In the genomic region with DNA sequence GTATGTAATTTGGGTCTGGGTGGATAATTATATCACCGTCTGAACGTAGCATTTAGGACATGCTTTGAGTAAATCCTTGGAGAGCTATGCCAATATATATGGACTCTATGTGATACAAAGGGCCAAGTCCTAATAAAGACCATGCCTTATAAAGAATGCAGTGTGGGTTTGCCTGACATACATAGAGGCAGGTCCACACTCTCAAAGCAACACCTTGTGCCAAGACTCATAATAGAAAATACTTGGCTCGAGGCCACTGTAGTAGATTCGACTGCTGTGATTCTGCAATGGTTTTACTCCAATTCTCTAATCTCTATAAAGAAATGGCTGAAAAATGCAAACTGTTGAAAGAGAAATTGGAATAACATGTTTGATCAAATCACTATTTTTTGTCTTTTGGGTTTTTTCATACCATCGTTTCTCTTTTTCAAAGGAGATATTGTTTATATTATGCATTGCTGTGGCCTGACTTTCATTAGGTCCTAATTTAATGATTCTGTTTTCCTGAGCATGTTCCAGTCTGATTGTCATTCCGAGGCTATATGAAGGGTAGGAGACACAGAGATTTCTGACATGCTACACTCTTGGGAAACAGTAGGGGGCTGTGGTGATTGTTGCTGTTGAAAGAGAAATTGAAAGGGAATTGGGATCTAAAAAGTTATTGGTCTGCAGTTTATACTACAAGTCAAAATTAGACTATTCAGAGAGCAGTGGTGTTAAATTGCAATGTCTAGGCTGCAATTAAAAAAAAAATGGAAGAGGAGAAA, we compare ENCODE assay signal across 21 mouse cellular contexts.
DNase-seq lines count a peak whose midpoint lies in the region; ATAC-seq and TF ChIP-seq lines count a peak whose summit lies in the region.
"Had no signal": no experiment of that assay in that cellular context is flagged by ENCODE, and none has a peak within 500 bp of the region (broad histone marks: within the 10 kb centered on the region; RNA-seq: fewer than 3 reads in every experiment).

No protein-coding gene starts in this region.

- no peaks in the 10 kb centered on the region for H3K79me2 ChIP-seq in CH12.LX (replicated peaks; ENCODE audit: control insufficient read depth, extremely low read depth, insufficient read depth, poor library complexity, severe bottlenecking)

- peak; percentile 24 for DNase-seq in forebrain, postnatal 0 days
- DNase-seq in left cerebral cortex, adult 2 months (ENCODE audit: extremely low spot score in 1 of 2, low spot score in 2 of 2) = no peak
- DNase-seq in left cerebral cortex, postnatal 4 days = no peak
- DNase-seq in CH12.LX (ENCODE audit: extremely low read depth) = peak; percentile 13
- peak; percentile 29 for DNase-seq in adipocyte (ENCODE audit: low spot score)
- DNase-seq in Muller cell, postnatal 12 days (ENCODE audit: inconsistent ontology term) = no peak
- DNase-seq in kidney, adult 8-10 months = no peak
- DNase-seq: adrenal gland, postnatal 10 days; cerebellum, adult 8-10 months; embryo, embryonic 11 days; gastrocnemius, postnatal 10 days; kidney, adult 18-20 months; kidney, postnatal 36 days; layer of hippocampus, postnatal 36 days; lung, adult 18-20 months; right cerebral cortex, adult 18-20 months; thymus, postnatal 4 days had no signal

- TF ChIP-seq POLR2A in CH12.LX (IDR thresholded peaks at IDR 0.05; ENCODE audit: low read depth, low read length) = no peak

- intact Hi-C loops in left cerebral cortex, adult 2 months (cut with DNase I) = no loop called here
- intact Hi-C loops in left cerebral cortex, postnatal 4 days (cut with DNase I) = no loop called here

- WGBS in forebrain, postnatal 0 days = 42% methylated on average over 6 of the region's 6 CpGs
- WGBS in forebrain, embryonic 15.5 days = 48% methylated on average over 6 of the region's 6 CpGs

- ATAC-seq in forebrain, postnatal 0 days = no peak
- no peak for ATAC-seq in forebrain, embryonic 15.5 days (replicated peaks)
- ATAC-seq: midbrain, embryonic 15.5 days had no signal

- in situ Hi-C loops in CH12.LX (cut with MboI; ENCODE audit: low pct_ligation_motif_present, low pct_unique_long_range_greater_than_20kb, low sequenced_read_pairs) = no loop called here

- dilution Hi-C loops in CH12.LX (cut with MboI; ENCODE audit: extremely low pct_ligation_motif_present, extremely low pct_unique_long_range_greater_than_20kb, low sequenced_read_pairs) = no loop called here

- H3K27me3 ChIP-seq in forebrain, postnatal 0 days (ENCODE audit: insufficient read depth, low read length) = no peaks in the 10 kb centered on the region
- no peaks in the 10 kb centered on the region for H3K27me3 ChIP-seq in forebrain, embryonic 15.5 days
- no peaks in the 10 kb centered on the region for H3K27me3 ChIP-seq in CH12.LX (replicated peaks)
- H3K27me3 ChIP-seq: limb, embryonic 12.5 days; midbrain, embryonic 15.5 days had no signal

- peak; percentile 21 for TF ChIP-seq RAD21 in CH12.LX (IDR thresholded peaks at IDR 0.05; ENCODE audit: low read depth, low read length)

- no peak overlapping the region for H3K27ac ChIP-seq in forebrain, postnatal 0 days (ENCODE audit: low read depth, low read length)
- no peak overlapping the region for H3K27ac ChIP-seq in forebrain, embryonic 15.5 days (replicated peaks)
- H3K27ac ChIP-seq in left cerebral cortex, adult 2 months = no peak overlapping the region
- H3K27ac ChIP-seq in CH12.LX (ENCODE audit: insufficient read depth, low read depth) = no peak overlapping the region
- H3K27ac ChIP-seq: hindbrain, embryonic 14.5 days; limb, embryonic 12.5 days; midbrain, embryonic 15.5 days had no signal

- no peaks in the 10 kb centered on the region for H3K4me1 ChIP-seq in forebrain, postnatal 0 days (ENCODE audit: insufficient read depth)
- H3K4me1 ChIP-seq in forebrain, embryonic 15.5 days = peaks cover 4% of the 10 kb centered on the region; the same call in 1 of the 2 replicates
- no peaks in the 10 kb centered on the region for H3K4me1 ChIP-seq in CH12.LX (ENCODE audit: control insufficient read depth in 1 of 2, insufficient read depth in 2 of 2)
- H3K4me1 ChIP-seq: limb, embryonic 12.5 days; midbrain, embryonic 15.5 days had no signal

- no peaks in the 10 kb centered on the region for H3K36me3 ChIP-seq in forebrain, postnatal 0 days (ENCODE audit: insufficient read depth)
- no peaks in the 10 kb centered on the region for H3K36me3 ChIP-seq in forebrain, embryonic 15.5 days
- H3K36me3 ChIP-seq in CH12.LX (replicated peaks in 1 of 2; ENCODE audit: control insufficient read depth in 1 of 2, insufficient read depth in 1 of 2, low read length in 1 of 2) = no peaks in the 10 kb centered on the region
- H3K36me3 ChIP-seq: limb, embryonic 12.5 days; midbrain, embryonic 15.5 days had no signal

- H3K9me3 ChIP-seq in forebrain, postnatal 0 days (ENCODE audit: low read length) = no peaks in the 10 kb centered on the region
- no peaks in the 10 kb centered on the region for H3K9me3 ChIP-seq in forebrain, embryonic 15.5 days
- H3K9me3 ChIP-seq in CH12.LX (replicated peaks; ENCODE audit: low read length) = no peaks in the 10 kb centered on the region
- H3K9me3 ChIP-seq: midbrain, embryonic 15.5 days had no signal

- H3K4me3 ChIP-seq in forebrain, postnatal 0 days (ENCODE audit: low read depth, low read length) = no peak overlapping the region
- no peak overlapping the region for H3K4me3 ChIP-seq in forebrain, embryonic 15.5 days
- H3K4me3 ChIP-seq in left cerebral cortex, adult 2 months = no peak overlapping the region
- H3K4me3 ChIP-seq in CH12.LX (replicated peaks in 1 of 3; ENCODE audit: low read depth in 2 of 3, low read length in 2 of 3, poor library complexity in 1 of 3) = no peak overlapping the region
- H3K4me3 ChIP-seq: limb, embryonic 12.5 days; midbrain, embryonic 15.5 days had no signal

- no peak overlapping the region for H3K9ac ChIP-seq in forebrain, postnatal 0 days
- no peak overlapping the region for H3K9ac ChIP-seq in forebrain, embryonic 15.5 days (replicated peaks)
- H3K9ac ChIP-seq in CH12.LX (ENCODE audit: insufficient read depth, low read depth) = no peak overlapping the region
- H3K9ac ChIP-seq: hindbrain, embryonic 14.5 days; limb, embryonic 12.5 days; midbrain, embryonic 15.5 days had no signal

- TF ChIP-seq CTCF in forebrain, postnatal 0 days (IDR thresholded peaks at IDR 0.05; ENCODE audit: low read depth) = peak; percentile 55
- TF ChIP-seq CTCF in left cerebral cortex, adult 2 months (IDR thresholded peaks at IDR 0.05) = peak; percentile 26
- peak; percentile 6 to 32; a peak in 1 of 4 replicates for TF ChIP-seq CTCF in CH12.LX (conservative IDR thresholded peaks at IDR 0.05 in 1 of 2, IDR thresholded peaks at IDR 0.05 in 1 of 2; ENCODE audit: low read depth in 2 of 2, low read length in 2 of 2)

- no peak overlapping the region for H3K4me2 ChIP-seq in forebrain, postnatal 0 days (ENCODE audit: low read depth)
- no peak overlapping the region for H3K4me2 ChIP-seq in forebrain, embryonic 15.5 days (replicated peaks)
- H3K4me2 ChIP-seq in CH12.LX (ENCODE audit: insufficient read depth, low read depth, poor library complexity, severe bottlenecking) = no peak overlapping the region
- H3K4me2 ChIP-seq: hindbrain, embryonic 14.5 days; limb, embryonic 12.5 days; midbrain, embryonic 15.5 days had no signal

- TF ChIP-seq EP300 in CH12.LX (IDR thresholded peaks at IDR 0.05; ENCODE audit: low read length) = no peak

TF ChIP-seq in CH12.LX, 34 proteins besides CTCF, POLR2A, EP300 and RAD21:
- TF ChIP-seq ETS1 (conservative IDR thresholded peaks at IDR 0.05; ENCODE audit: low read depth, low read length) = no peak
- TF ChIP-seq ZNF384 (IDR thresholded peaks at IDR 0.05; ENCODE audit: low read depth, low read length) = no peak
- TF ChIP-seq MAX (IDR thresholded peaks at IDR 0.05; ENCODE audit: low read length) = no peak
- no peak for TF ChIP-seq JUN (IDR thresholded peaks at IDR 0.05; ENCODE audit: insufficient read depth, low read depth, low read length)
- no peak for TF ChIP-seq NELFE (IDR thresholded peaks at IDR 0.05; ENCODE audit: low read depth, low read length)
- no peak for TF ChIP-seq TBP (conservative IDR thresholded peaks at IDR 0.05; ENCODE audit: low read depth, low read length)
- no peak for TF ChIP-seq HCFC1 (IDR thresholded peaks at IDR 0.05; ENCODE audit: low read depth, low read length)
- TF ChIP-seq BHLHE40 (IDR thresholded peaks at IDR 0.05; ENCODE audit: low read depth, low read length) = no peak
- no peak for TF ChIP-seq MYC (IDR thresholded peaks at IDR 0.05; ENCODE audit: low read depth, low read length)
- no peak for TF ChIP-seq RCOR1 (conservative IDR thresholded peaks at IDR 0.05; ENCODE audit: low read depth, low read length)
- TF ChIP-seq USF1 (IDR thresholded peaks at IDR 0.05; ENCODE audit: low read depth, low read length) = no peak
- TF ChIP-seq IRF4 (IDR thresholded peaks at IDR 0.05; ENCODE audit: low read depth, low read length) = no peak
- no peak for TF ChIP-seq E2F4 (IDR thresholded peaks at IDR 0.05; ENCODE audit: insufficient replicate concordance, low read depth, low read length)
- TF ChIP-seq MEF2A (IDR thresholded peaks at IDR 0.05; ENCODE audit: borderline replicate concordance, low read depth, low read length) = no peak
- TF ChIP-seq JUND (conservative IDR thresholded peaks at IDR 0.05; ENCODE audit: low read depth, low read length) = no peak
- no peak for TF ChIP-seq USF2 (conservative IDR thresholded peaks at IDR 0.05; ENCODE audit: low read depth, low read length)
- TF ChIP-seq CHD2 (IDR thresholded peaks at IDR 0.05; ENCODE audit: low read length) = no peak
- no peak for TF ChIP-seq SIN3A (IDR thresholded peaks at IDR 0.05; ENCODE audit: low read length)
- no peak for TF ChIP-seq GABPA (IDR thresholded peaks at IDR 0.05; ENCODE audit: insufficient replicate concordance, low read depth, low read length)
- TF ChIP-seq ZKSCAN1 (IDR thresholded peaks at IDR 0.05; ENCODE audit: borderline replicate concordance, low read depth, low read length) = no peak
TF ChIP-seq in CH12.LX: peak in this region for 0.

Comparison
In these comparisons a context has a peak if more than half of its experiments do, and no peak if none do; other contexts are left out.
1. DNase-seq: peak in forebrain, postnatal 0 days (single experiment), CH12.LX (single experiment) and adipocyte (single experiment); none in left cerebral cortex, adult 2 months (0 of 2), left cerebral cortex, postnatal 4 days (single experiment), Muller cell, postnatal 12 days (single experiment) and kidney, adult 8-10 months (0 of 2).
2. Peak in every context shown above with its lines, with median percentiles within 50 percentile points of each other: CTCF ChIP-seq.